Mouse (Mus musculus) embryonic facial prominence, embryonic 14.5 days (tissue): ENCODE measurements around the gene Npas4. TPM values are rescaled to one million over a fixed set of nuclear protein-coding genes. Genes with fewer than 3 reads are reported as not detected.
A peak's percentile ranks its signal among the peaks of the same experiment; 100 is the strongest.

Experiments used
- ATAC-seq: fragments of 200-750 bp; cut with Nextera tagmentation; 2 replicates; pipeline ENCODE4 v1.8.0; 2017; ENCODE audit warnings: low read depth, moderate number of reproducible peaks, moderate TSS enrichment
- DNase-seq: peaks from one replicate; pipeline ENCODE4 v3.0.0-alpha.2; 2015; ENCODE audit warnings: low spot score
- H3K27ac ChIP-seq: fragments of 300-500 bp; sonication (generic); replicated peaks from 2 replicates; pipeline ENCODE4 v1.5.1; 2014; ENCODE audit warnings: low read depth, mild to moderate bottlenecking, low read length, moderate library complexity
- H3K27me3 ChIP-seq: fragments of 300-500 bp; sonication (generic); replicated peaks from 2 replicates; pipeline ENCODE4 v1.6.1; 2014; ENCODE audit warnings: low read length; ENCODE audit not compliant: control insufficient read depth, insufficient read depth
- H3K36me3 ChIP-seq: fragments of 300-500 bp; sonication (generic); 2 replicates; pipeline ENCODE4 v1.6.1; 2014; ENCODE audit warnings: low read length, mixed read lengths; ENCODE audit not compliant: control insufficient read depth, insufficient read depth
- H3K4me1 ChIP-seq: fragments of 300-500 bp; sonication (generic); 2 replicates; pipeline ENCODE4 v1.6.1; 2014; ENCODE audit warnings: antibody characterized with exemption, low read length; ENCODE audit not compliant: control insufficient read depth, insufficient read depth
- H3K4me2 ChIP-seq: fragments of 300-500 bp; sonication (generic); 2 replicates; pipeline ENCODE4 v1.6.1; 2014; ENCODE audit warnings: low read depth, mild to moderate bottlenecking, low read length, moderate library complexity, mixed read lengths
- H3K4me3 ChIP-seq: fragments of 300-500 bp; sonication (generic); 2 replicates; pipeline ENCODE4 v1.5.1; 2014; ENCODE audit warnings: low read depth, mild to moderate bottlenecking, low read length
- H3K9ac ChIP-seq: fragments of 300-500 bp; sonication (generic); 2 replicates; pipeline ENCODE4 v1.6.1; 2014; ENCODE audit warnings: low read depth, mild to moderate bottlenecking, low read length, moderate library complexity, mixed read lengths
- H3K9me3 ChIP-seq: fragments of 300-500 bp; sonication (generic); 2 replicates; pipeline ENCODE4 v1.6.1; 2016; ENCODE audit warnings: low read length; ENCODE audit not compliant: control insufficient read depth
- WGBS: fragments of 180-500 bp; shearing (Covaris S2); extraction: QIAGEN DNeasy Blood & Tissue Kit; methylation state at CpG from one replicate; pipeline ENCODE4 v1.1.7; 2014; 5-methylcytosine and 5-hydroxymethylcytosine counted together
- polyA plus RNA-seq: library from polyadenylated mRNA; unstranded; fragments of >200 nt; fragmentation: Nextera tagmentation; extraction: Ambion mirVana; gene quantifications from 2 replicates; pipeline ENCODE4 v1.2.1, GENCODE M21; 2014

Npas4 gene
- polyA plus RNA-seq, result 0.07 TPM in 1 of 2 replicates, not detected in the other

- Histone ChIP-seq H3K9ac (no peak within 1 kb of the TSS), H3K27me3 (peaks cover 45% of the 10 kb centered on the region), H3K36me3 (no peaks in the 10 kb centered on the region), H3K9me3 (no peaks in the 10 kb centered on the region), H3K27ac (no peak within 1 kb of the TSS), H3K4me3 (no peak within 1 kb of the TSS), H3K4me1 (0 out of 2 replicates have a peak, but pooled peaks cover 3% of the 10 kb centered on the region), H3K4me2 (0 out of 2 replicates have a peak within 1 kb of the TSS, but pooled peaks have one; percentile 2)
- ATAC-seq, result no peak
- no peak for DNase-seq
- 25% methylated on average over 4 of the region's 4 CpGs for WGBS
Observed at GRCm38 (mm10) chr19:4990256-4990625, at the start of gene Npas4. TSS of gene Npas4 (minus strand) at chr19:4990316.

GRCm38 (mm10) chr19:5039301-5040114 lies 49.4 kb upstream of the Npas4 start:
- peaks cover 18% of the 10 kb centered on the region; the same call in 1 of the 2 replicates for H3K36me3 ChIP-seq
- 14% methylated on average over 40 of the region's 41 CpGs for WGBS
- H3K27ac ChIP-seq, result peak overlapping the region; percentile 73
- DNase-seq (no peak), ATAC-seq (no peak)
- peak overlapping the region; percentile 90 for H3K9ac ChIP-seq
- H3K4me2 ChIP-seq, result peak overlapping the region; percentile 99
- peak overlapping the region; percentile 87 for H3K4me3 ChIP-seq
- no peaks in the 10 kb centered on the region for H3K27me3 ChIP-seq
- peaks cover 21% of the 10 kb centered on the region for H3K4me1 ChIP-seq
- no peaks in the 10 kb centered on the region for H3K9me3 ChIP-seq

- ATAC-seq (peak; percentile 94), DNase-seq (peak; percentile 97)
- Histone ChIP-seq H3K27me3 (no peaks in the 10 kb centered on the region), H3K27ac (peak within 1 kb of the TSS; percentile 73), H3K9me3 (no peaks in the 10 kb centered on the region), H3K4me1 (peaks cover 21% of the 10 kb centered on the region), H3K36me3 (peaks cover 14% of the 10 kb centered on the region; the same call in 1 of the 2 replicates), H3K4me2 (peak within 1 kb of the TSS; percentile 99), H3K9ac (peak within 1 kb of the TSS; percentile 90), H3K4me3 (peak within 1 kb of the TSS; percentile 87)
- WGBS, result 0% methylated on average over 8 of the region's 44 CpGs
Observed at GRCm38 (mm10) chr19:5038709-5039156, 48.6 kb upstream of the Npas4 start, which contains the start of the genes B4gat1 and AC124502.3. TSS of gene B4gat1 (plus strand) at chr19:5038826. TSS of gene AC124502.3 (plus strand) at chr19:5038891.

- WGBS, result 3% methylated on average over 32 of the region's 32 CpGs
- H3K4me1 ChIP-seq, result peaks cover 21% of the 10 kb centered on the region
- no peaks in the 10 kb centered on the region for H3K27me3 ChIP-seq
- H3K36me3 ChIP-seq, result peaks cover 7% of the 10 kb centered on the region; the same call in 1 of the 2 replicates
- peak overlapping the region; percentile 73 for H3K27ac ChIP-seq
- H3K4me3 ChIP-seq, result peak overlapping the region; percentile 87
- ATAC-seq (peak; percentile 58), DNase-seq (peak; percentile 91)
- no peaks in the 10 kb centered on the region for H3K9me3 ChIP-seq
- H3K9ac ChIP-seq, result peak overlapping the region; percentile 90
- peak overlapping the region; percentile 99 for H3K4me2 ChIP-seq
Observed at GRCm38 (mm10) chr19:5037678-5038571, 47.8 kb upstream of the Npas4 start.

- H3K4me3 ChIP-seq, result no peak overlapping the region
- peaks cover 17% of the 10 kb centered on the region for H3K4me1 ChIP-seq
- no peaks in the 10 kb centered on the region for H3K9me3 ChIP-seq
- no peaks in the 10 kb centered on the region for H3K27me3 ChIP-seq
- H3K27ac ChIP-seq, result no peak overlapping the region
- WGBS, result 69% methylated on average over 4 of the region's 4 CpGs
- DNase-seq (no peak), ATAC-seq (no peak)
- H3K9ac ChIP-seq, result no peak overlapping the region
- H3K4me2 ChIP-seq, result no peak overlapping the region
- H3K36me3 ChIP-seq, result no peaks in the 10 kb centered on the region
Observed at GRCm38 (mm10) chr19:5036577-5036976, 46.5 kb upstream of the Npas4 start.

DNA sequence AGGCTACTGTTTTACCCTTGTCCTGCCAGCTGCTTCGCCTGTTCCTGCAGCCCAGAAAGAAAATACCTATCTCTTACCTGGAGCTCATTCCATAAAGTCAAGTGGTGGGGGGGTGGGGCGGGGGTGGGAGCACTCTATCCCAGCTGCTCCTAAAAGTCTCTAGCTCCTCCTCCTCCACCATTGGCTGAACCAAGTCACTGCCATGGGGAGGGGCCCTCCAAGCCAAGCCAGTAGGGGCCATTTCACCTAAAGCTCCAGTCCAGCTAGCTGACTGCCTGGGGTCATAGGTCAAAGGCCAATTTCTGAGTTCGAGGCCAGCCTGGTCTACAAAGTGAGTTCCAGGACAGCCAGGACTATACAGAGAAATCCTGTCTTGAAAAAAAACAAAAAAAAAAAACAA lies 42.6 kb upstream of the Npas4 start:
- H3K36me3 ChIP-seq, result peaks cover 17% of the 10 kb centered on the region; the same call in 1 of the 2 replicates
- H3K27me3 ChIP-seq, result no peaks in the 10 kb centered on the region
- H3K4me3 ChIP-seq, result no peak overlapping the region
- H3K4me2 ChIP-seq, result no peak overlapping the region
- H3K9me3 ChIP-seq, result no peaks in the 10 kb centered on the region
- DNase-seq (no peak), ATAC-seq (no peak)
- WGBS, result 84% methylated on average over 3 of the region's 3 CpGs
- H3K27ac ChIP-seq, result no peak overlapping the region
- no peak overlapping the region for H3K9ac ChIP-seq
- no peaks in the 10 kb centered on the region for H3K4me1 ChIP-seq

DNA sequence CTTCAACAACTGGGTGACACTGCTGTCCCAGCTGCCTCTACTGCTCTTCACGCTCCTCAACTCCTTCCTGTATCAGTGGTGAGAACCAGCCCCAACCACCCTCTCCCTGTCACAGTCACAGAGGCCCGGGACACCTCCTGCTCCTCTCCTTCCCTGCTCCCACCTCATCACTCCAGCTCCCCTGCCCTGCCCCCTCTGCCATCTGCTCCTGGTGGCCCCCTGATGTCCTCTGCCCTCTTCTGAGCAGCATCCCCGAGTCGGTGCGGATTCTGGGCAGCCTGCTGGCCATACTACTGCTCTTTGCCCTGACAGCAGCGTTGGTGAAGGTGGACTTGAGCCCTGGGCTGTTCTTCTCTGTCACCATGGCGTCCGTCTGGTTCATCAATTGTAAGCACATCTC lies 36.0 kb upstream of the Npas4 start:
- Histone ChIP-seq H3K27ac (no peak overlapping the region), H3K4me3 (no peak overlapping the region), H3K9ac (no peak overlapping the region), H3K4me2 (no peak overlapping the region), H3K27me3 (no peaks in the 10 kb centered on the region), H3K4me1 (no peaks in the 10 kb centered on the region), H3K9me3 (no peaks in the 10 kb centered on the region), H3K36me3 (peaks cover 25% of the 10 kb centered on the region; the same call in 1 of the 2 replicates)
- DNase-seq (no peak), ATAC-seq (no peak)
- 87% methylated on average over 8 of the region's 8 CpGs for WGBS
